Mouse (Mus musculus): ENCODE data around the gene Olfr559. TPM values are rescaled to one million over a fixed set of nuclear protein-coding genes. Genes with fewer than 3 reads are reported as not detected.

Gene Olfr559
- polyA plus RNA-seq (2016; fragmentation: Nextera tagmentation; extraction: Ambion mirVana) = not detected in 2 replicates

DNA sequence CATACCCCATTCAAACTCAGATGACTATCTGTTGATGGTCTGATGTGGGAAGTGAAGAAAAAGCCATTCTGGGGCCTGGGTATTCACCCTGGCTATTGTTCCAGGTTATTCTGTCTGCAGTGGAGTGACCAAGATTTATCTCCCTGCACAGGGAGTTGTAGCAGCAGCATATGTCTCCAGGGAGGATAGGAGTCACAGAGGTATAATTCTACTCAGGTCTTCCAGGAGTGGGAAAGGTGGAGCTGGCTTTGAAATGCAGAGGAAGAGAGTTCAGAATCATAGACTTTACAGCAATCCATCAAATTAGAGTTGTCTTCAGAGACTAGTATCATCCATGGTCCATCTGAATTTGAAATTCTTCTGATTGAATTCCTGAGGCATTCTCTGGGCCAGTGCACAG, at the start of gene Olfr559:
Gene Olfr559 (minus strand): TSS at position 101 of the 400 bp plus-strand sequence.
- no peak within 1 kb of the TSS for H3K4me2 ChIP-seq
- no peak for ATAC-seq (ENCODE audit: low FRiP score)

GRCm38 (mm10) chr7:102770921-102771320, 43.6 kb upstream of the Olfr559 start, which contains the start of gene Olfr561:
Olfr561 (plus strand) TSS chr7:102771221.
- Histone ChIP-seq H3K4me3 (replicated peaks) (no peak within 1 kb of the TSS), H3K27ac (no peak within 1 kb of the TSS), H3K9ac (no peak within 1 kb of the TSS), H3K27me3 (no peaks in the 10 kb centered on the region), H3K4me1 (no peaks in the 10 kb centered on the region), H3K36me3 (replicated peaks) (no peaks in the 10 kb centered on the region), H3K4me2 (no peak within 1 kb of the TSS), H3K9me3 (no peaks in the 10 kb centered on the region)
- 92% methylated on average over 2 of the region's 2 CpGs for WGBS
- ATAC-seq (ENCODE audit: low FRiP score) = no peak

More for the DNA sequence above, at the start of gene Olfr559:
- Histone ChIP-seq H3K36me3 (replicated peaks) (no peaks in the 10 kb centered on the region), H3K9ac (no peak within 1 kb of the TSS), H3K4me3 (replicated peaks) (no peak within 1 kb of the TSS), H3K27me3 (no peaks in the 10 kb centered on the region), H3K9me3 (no peaks in the 10 kb centered on the region), H3K27ac (no peak within 1 kb of the TSS), H3K4me1 (no peaks in the 10 kb centered on the region)

DNA sequence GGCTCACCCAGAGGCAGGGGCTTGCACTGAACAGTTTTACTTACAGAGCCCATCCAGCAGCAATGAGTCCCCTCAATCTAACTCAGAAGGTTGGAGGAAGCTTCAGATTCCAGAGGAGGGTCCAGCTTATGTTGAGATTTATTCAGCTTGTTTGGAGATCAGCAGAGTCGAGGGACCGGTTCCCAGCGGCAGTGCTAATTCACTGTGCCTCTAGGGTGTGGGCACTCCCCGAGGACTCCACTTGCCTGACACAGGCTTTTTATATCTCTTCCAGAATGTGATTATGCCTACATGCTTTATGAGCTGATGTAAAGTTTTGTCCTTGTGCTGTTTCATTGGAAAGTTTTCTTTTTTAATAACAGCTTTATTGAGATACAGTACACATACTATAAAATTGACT, 32.0 kb upstream of the Olfr559 start, which contains the start of the genes Olfr560 and Olfr78:
Gene Olfr560 (minus strand): TSS at position 101 of the 400 bp plus-strand sequence.
Gene Olfr78 (minus strand): TSS at position 206 of the 400 bp plus-strand sequence.
- no peaks in the 10 kb centered on the region for H3K9me3 ChIP-seq
- H3K4me1 ChIP-seq = no peaks in the 10 kb centered on the region
- WGBS = 80% methylated on average over 4 of the region's 4 CpGs
- H3K27ac ChIP-seq = no peak within 1 kb of the TSS
- H3K27me3 ChIP-seq = no peaks in the 10 kb centered on the region
- H3K4me2 ChIP-seq = no peak within 1 kb of the TSS
- H3K9ac ChIP-seq = no peak within 1 kb of the TSS
- H3K4me3 ChIP-seq (replicated peaks) = no peak within 1 kb of the TSS
- ATAC-seq (ENCODE audit: low FRiP score) = no peak
- H3K36me3 ChIP-seq (replicated peaks) = no peaks in the 10 kb centered on the region

- whole genome bisulfite sequencing = 31% methylated on average over 1 of the region's 1 CpGs
- Histone ChIP-seq H3K36me3 (replicated peaks) (no peaks in the 10 kb centered on the region), H3K4me2 (no peak overlapping the region), H3K9me3 (no peaks in the 10 kb centered on the region), H3K4me3 (replicated peaks) (no peak overlapping the region), H3K27me3 (no peaks in the 10 kb centered on the region), H3K4me1 (no peaks in the 10 kb centered on the region), H3K9ac (no peak overlapping the region), H3K27ac (no peak overlapping the region)
- ATAC-seq (ENCODE audit: low FRiP score) = no peak
Observed at GRCm38 (mm10) chr7:102752086-102752485, 24.8 kb upstream of the Olfr559 start.

GRCm38 (mm10) chr7:102737705-102738104, 10.4 kb upstream of the Olfr559 start:
- H3K4me2 ChIP-seq = no peak overlapping the region
- no peak overlapping the region for H3K9ac ChIP-seq
- ATAC-seq (ENCODE audit: low FRiP score) = no peak
- WGBS = 68% methylated on average over 2 of the region's 2 CpGs
- no peaks in the 10 kb centered on the region for H3K36me3 ChIP-seq (replicated peaks)
- no peaks in the 10 kb centered on the region for H3K27me3 ChIP-seq
- H3K4me1 ChIP-seq = no peaks in the 10 kb centered on the region
- no peaks in the 10 kb centered on the region for H3K9me3 ChIP-seq
- H3K4me3 ChIP-seq (replicated peaks) = no peak overlapping the region
- H3K27ac ChIP-seq = no peak overlapping the region

DNA sequence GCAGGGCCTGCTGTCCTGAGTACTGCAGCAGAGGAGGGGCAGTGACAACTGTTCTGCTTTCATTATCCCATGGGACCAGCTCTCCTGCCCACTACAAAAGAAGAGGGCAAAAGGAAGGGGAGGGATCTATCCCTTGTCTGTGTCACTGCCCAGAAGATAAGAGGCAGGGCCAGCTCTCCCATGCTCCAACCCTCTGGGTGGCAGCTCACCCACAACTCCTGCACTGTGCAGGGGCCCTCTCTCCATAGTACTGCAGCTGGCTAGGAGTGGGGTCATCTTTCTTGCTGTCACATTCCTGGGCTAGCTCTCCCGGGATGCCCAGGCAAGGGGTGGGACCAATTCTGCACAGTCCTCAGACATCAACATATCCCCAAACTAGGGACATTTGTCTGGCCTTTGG, 6.5 kb upstream of the Olfr559 start:
- no peak overlapping the region for H3K4me3 ChIP-seq (replicated peaks)
- no peaks in the 10 kb centered on the region for H3K9me3 ChIP-seq
- 81% methylated on average over 1 of the region's 1 CpGs for WGBS
- H3K9ac ChIP-seq = no peak overlapping the region
- H3K36me3 ChIP-seq (replicated peaks) = no peaks in the 10 kb centered on the region
- H3K4me1 ChIP-seq = no peaks in the 10 kb centered on the region
- H3K27me3 ChIP-seq = no peaks in the 10 kb centered on the region
- H3K4me2 ChIP-seq = no peak overlapping the region
- no peak overlapping the region for H3K27ac ChIP-seq
- no peak; the same call in 1 of the 2 replicates for ATAC-seq (ENCODE audit: low FRiP score)

GRCm38 (mm10) chr7:102718970-102719369, 8.3 kb downstream of the Olfr559 start, which contains the start of gene Olfr33:
Olfr33 (minus strand) TSS chr7:102719070.
- ATAC-seq (ENCODE audit: low FRiP score) = no peak
- H3K9ac ChIP-seq = no peak within 1 kb of the TSS
- no peaks in the 10 kb centered on the region for H3K9me3 ChIP-seq
- no peak within 1 kb of the TSS for H3K4me3 ChIP-seq (replicated peaks)
- 61% methylated on average over 1 of the region's 1 CpGs for WGBS
- H3K27me3 ChIP-seq = no peaks in the 10 kb centered on the region
- no peak within 1 kb of the TSS for H3K4me2 ChIP-seq
- H3K4me1 ChIP-seq = no peaks in the 10 kb centered on the region
- H3K27ac ChIP-seq = no peak within 1 kb of the TSS
- H3K36me3 ChIP-seq (replicated peaks) = no peaks in the 10 kb centered on the region

GRCm38 (mm10) chr7:102701915-102702314, 25.4 kb downstream of the Olfr559 start, which contains the start of gene Olfr558:
Olfr558 (plus strand) TSS chr7:102702215.
- Histone ChIP-seq H3K4me1 (no peaks in the 10 kb centered on the region), H3K9ac (no peak within 1 kb of the TSS), H3K27ac (no peak within 1 kb of the TSS), H3K4me2 (no peak within 1 kb of the TSS), H3K36me3 (replicated peaks) (no peaks in the 10 kb centered on the region), H3K4me3 (replicated peaks) (no peak within 1 kb of the TSS), H3K9me3 (no peaks in the 10 kb centered on the region), H3K27me3 (no peaks in the 10 kb centered on the region)
- ATAC-seq (ENCODE audit: low FRiP score) = no peak

- ATAC-seq (ENCODE audit: low FRiP score) = no peak
- 87% methylated on average over 7 of the region's 7 CpGs for WGBS
Observed at GRCm38 (mm10) chr7:102698461-102698860, 28.8 kb downstream of the Olfr559 start.

GRCm38 (mm10) chr7:102695358-102696125, 31.7 kb downstream of the Olfr559 start, which contains the start of gene Olfr557:
Olfr557 (plus strand) TSS chr7:102695910.
- no peak within 1 kb of the TSS for H3K9ac ChIP-seq
- 77% methylated on average over 5 of the region's 5 CpGs for WGBS

More at GRCm38 (mm10) chr7:102698461-102698860, 28.8 kb downstream of the Olfr559 start:
- Histone ChIP-seq H3K9ac (no peak overlapping the region), H3K4me3 (replicated peaks) (no peak overlapping the region), H3K36me3 (replicated peaks) (no peaks in the 10 kb centered on the region), H3K4me2 (no peak overlapping the region), H3K27me3 (no peaks in the 10 kb centered on the region), H3K9me3 (no peaks in the 10 kb centered on the region), H3K27ac (no peak overlapping the region), H3K4me1 (no peaks in the 10 kb centered on the region)

GRCm38 (mm10) chr7:102686944-102687501, 40.3 kb downstream of the Olfr559 start, which contains the start of gene Trim68:
Trim68 (minus strand) TSS chr7:102687327.
- H3K9me3 ChIP-seq = no peaks in the 10 kb centered on the region
- peak within 1 kb of the TSS; percentile 63 for H3K9ac ChIP-seq
- H3K4me1 ChIP-seq = peaks cover 3% of the 10 kb centered on the region; the same call in 1 of the 2 replicates
- H3K4me3 ChIP-seq (replicated peaks) = peak within 1 kb of the TSS; percentile 63
- ATAC-seq (ENCODE audit: low FRiP score) = peak; percentile 99
- peak within 1 kb of the TSS; percentile 59 for H3K4me2 ChIP-seq
- no peaks in the 10 kb centered on the region for H3K36me3 ChIP-seq (replicated peaks)
- H3K27me3 ChIP-seq = no peaks in the 10 kb centered on the region
- WGBS = under 1% methylated on average over 40 of the region's 40 CpGs
- H3K27ac ChIP-seq = no peak within 1 kb of the TSS

More at GRCm38 (mm10) chr7:102695358-102696125, 31.7 kb downstream of the Olfr559 start, which contains the start of gene Olfr557:
- H3K4me1 ChIP-seq = no peaks in the 10 kb centered on the region
- H3K36me3 ChIP-seq (replicated peaks) = no peaks in the 10 kb centered on the region
- no peaks in the 10 kb centered on the region for H3K9me3 ChIP-seq
- H3K4me2 ChIP-seq = no peak within 1 kb of the TSS
- no peak within 1 kb of the TSS for H3K4me3 ChIP-seq (replicated peaks)
- H3K27me3 ChIP-seq = no peaks in the 10 kb centered on the region
- ATAC-seq (ENCODE audit: low FRiP score) = no peak
- no peak within 1 kb of the TSS for H3K27ac ChIP-seq

- H3K9me3 ChIP-seq = no peaks in the 10 kb centered on the region
- no peak overlapping the region for H3K4me3 ChIP-seq (replicated peaks)
- no peaks in the 10 kb centered on the region for H3K4me1 ChIP-seq
- H3K27me3 ChIP-seq = no peaks in the 10 kb centered on the region
- no peak for ATAC-seq (ENCODE audit: low FRiP score)
- WGBS = 95% methylated on average over 1 of the region's 1 CpGs
- H3K9ac ChIP-seq = no peak overlapping the region
- peaks cover 5% of the 10 kb centered on the region; the same call in 1 of the 2 replicates for H3K36me3 ChIP-seq (replicated peaks)
- no peak overlapping the region for H3K4me2 ChIP-seq
- no peak overlapping the region for H3K27ac ChIP-seq
Observed at GRCm38 (mm10) chr7:102681916-102682315, 45.4 kb downstream of the Olfr559 start.

All from forebrain, embryonic 12.5 days (tissue).